Mouse (Mus musculus) monocyte, adult 5-6 weeks (primary cell): Measurements from ENCODE around the gene Ccdc60. TPM values are rescaled to one million over a fixed set of nuclear protein-coding genes. Genes with fewer than 3 reads are reported as not detected.

Source experiments
- ATAC-seq: fragments of 153-309, 156-312 bp; replicated peaks from 2 replicates; pipeline ENCODE4 v1.8.0; 2017; ENCODE audit warnings: mild to moderate bottlenecking; ENCODE audit not compliant: low TSS enrichment, insufficient number of reproducible peaks, severe bottlenecking, poor library complexity, low FRiP score
- total RNA-seq: library from RNA; stranded (forward); fragments of 200-1000, 200-491, 200-594 nt; gene quantifications from 3 replicates; pipeline ENCODE4 v1.2.3, GENCODE M21; 2017

Gene Ccdc60
- total RNA-seq, 1 experiment from 2014 or later: 0.29 TPM

DNA sequence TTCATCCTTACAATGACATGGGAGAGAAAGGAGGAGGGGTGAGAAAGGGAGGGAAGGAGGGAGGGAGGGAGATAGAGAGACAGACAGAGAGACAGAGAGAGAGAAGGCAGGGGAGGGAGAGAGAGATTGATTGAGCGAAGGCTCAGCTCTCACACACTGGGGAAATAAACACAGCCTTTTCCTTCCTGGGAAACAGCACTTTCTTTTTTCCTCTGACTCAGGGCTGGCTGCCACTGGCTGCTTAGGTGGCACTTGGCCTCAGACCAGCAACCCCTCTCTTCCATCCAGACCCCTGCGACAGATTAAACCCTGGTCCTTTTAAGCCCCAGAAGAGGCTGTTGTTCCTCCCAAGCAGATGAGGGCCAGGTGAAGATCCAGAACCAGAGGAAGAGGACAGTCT, 14.0 kb downstream of the Ccdc60 start:
- ATAC-seq: no peak

DNA sequence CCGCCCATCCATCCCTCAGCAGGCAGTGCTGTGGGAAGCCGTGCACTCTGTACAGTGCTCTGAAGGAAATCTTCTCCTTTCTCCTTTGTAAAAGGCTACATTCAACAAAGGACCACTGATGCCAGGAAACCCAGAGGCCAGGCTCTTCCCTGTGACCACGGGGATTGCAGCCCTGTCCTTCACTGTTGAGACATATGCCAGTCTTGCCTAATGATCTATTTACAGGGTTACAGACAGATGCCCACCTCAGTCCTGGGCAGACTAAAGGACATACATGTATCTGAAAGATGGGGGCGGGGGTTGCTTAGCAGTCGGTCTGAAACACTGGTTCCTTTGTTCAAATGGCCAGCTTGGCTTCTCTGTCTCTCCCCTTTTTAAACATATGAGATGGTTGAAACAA, 14.4 kb downstream of the Ccdc60 start:
- ATAC-seq: no peak

DNA sequence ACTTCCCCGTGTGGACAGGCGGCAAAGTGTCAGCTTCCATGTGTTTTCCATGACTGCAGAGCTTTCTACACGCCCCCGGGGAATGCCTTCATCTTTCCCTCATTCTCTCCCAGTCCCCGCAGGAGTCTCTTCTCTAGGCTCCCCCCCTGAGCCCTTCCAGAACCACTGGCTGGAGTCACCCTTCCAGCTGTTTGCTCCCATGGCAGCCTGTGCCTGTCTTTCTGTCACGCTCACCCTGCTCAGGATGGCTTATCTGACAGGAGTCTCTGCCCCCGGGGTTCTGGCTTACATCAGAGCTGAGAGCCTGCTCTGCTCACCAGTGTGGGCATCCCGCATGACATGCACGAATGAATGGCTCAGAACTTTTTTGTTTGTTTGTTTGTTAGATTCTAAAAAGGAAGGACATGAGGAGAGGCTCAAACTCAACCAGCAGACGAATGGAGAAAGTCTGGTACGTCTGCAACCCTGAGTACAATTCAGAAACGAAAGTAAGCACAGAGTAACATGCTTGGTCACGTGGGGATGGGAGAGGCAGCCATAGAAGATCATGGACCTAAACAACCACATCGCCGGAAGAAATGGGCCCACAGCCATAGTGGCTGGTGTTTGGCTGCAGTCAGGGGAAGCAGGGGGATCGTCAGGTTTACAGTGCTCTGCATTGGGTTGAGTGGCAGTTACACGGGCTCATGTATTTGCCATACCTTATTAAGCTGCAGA, 17.1 kb downstream of the Ccdc60 start:
- no peak for ATAC-seq

DNA sequence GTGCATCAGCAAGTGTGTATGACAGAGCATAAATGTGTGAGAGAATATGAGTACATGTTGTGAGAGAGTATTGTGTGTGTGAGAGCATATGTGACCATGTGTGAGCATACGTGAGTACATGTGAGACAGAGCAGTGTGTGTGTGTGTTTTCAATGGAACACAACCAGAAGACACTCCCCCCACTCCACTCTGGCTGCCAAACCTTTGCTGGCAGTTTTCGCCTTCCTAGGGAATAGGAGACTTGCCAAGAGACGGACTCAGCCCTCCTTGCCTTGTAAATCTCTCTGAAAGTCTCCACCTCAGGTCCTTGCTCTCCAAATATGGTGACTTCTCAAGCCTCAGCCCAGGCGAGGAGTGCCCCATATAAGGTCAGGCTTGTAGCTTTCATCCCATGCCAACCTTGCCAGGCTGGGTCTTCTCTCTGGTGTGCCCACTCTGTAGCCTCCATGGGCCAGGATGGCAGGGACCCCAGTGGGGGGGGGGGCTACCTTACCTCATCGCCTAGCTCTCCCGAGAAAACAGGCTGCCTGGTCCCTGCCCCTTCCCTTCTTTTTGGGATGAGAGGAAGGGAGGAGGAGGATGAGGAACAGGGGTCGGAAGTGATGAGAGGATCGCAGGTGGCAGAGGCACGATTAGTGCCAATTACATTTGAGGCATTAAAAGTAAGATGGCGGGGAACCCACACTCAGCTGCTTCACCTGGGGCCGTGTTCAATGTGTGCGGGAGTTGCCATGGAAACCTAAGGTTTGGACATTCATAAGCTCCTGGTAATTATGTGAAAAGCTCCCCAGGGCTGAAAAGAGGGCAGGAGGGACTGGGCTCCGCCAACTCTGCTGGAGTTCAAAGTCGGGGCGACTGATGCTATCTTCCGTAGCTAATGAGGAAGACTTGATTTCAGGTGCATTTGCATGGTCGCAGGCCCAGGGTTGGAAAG, 19.3 kb downstream of the Ccdc60 start:
- ATAC-seq: no peak

DNA sequence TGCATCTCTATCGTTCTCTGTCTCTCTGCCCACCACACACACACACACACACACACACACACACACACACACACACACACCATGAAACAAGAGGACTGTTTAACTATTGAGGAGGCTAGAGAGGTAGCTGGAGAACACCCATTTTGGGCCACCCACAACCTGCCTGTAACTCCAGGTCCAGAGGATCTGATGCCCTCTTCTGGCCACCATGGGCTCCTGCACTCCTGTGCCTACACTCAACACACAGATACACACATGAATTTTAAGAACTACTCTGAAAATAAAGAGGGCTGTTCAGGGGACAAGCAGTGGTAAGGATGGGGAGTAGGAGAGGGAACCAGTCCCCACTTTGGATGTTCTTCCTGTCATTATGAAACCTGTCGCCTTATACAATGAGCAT, 26.1 kb downstream of the Ccdc60 start:
- no peak for ATAC-seq

DNA sequence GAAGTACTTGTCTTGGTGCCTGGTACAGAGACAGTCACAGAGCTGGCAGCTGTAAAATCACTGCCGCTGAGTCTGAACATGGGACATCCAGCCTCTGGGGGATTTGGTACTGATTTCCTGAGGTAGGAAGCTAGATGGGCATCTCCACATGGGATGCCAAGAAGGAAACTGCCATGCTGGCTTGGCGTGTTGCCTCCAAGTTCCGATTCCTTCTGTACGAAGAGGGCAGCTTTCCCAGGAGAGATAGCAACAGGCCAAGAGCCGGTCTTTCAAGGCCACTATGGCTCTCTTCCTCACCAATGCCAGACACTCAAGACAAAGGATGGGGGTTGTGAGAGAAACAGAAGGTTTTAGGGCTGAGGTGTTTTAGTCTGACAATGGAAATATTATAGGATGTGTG, 26.8 kb downstream of the Ccdc60 start:
- ATAC-seq: no peak

DNA sequence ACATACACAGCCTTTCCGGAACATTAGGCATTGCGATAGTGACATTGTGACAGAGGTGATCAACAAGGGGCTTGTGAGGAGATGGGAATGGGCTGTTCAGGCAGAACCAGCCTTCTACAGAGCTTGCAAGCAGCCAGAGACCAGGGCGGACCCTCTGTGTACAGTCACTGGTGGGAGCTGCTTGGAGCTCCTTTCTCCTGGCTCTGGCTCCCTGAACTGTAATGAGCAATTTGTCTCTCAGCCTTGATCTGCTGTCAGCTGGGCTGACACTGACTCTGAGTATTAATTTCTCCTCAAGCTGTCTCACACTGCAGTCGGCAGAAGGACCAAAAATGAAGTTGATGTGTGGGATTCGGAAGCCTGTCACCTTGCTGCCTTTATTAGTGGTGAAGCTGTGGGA, 28.4 kb downstream of the Ccdc60 start:
- ATAC-seq: no peak

DNA sequence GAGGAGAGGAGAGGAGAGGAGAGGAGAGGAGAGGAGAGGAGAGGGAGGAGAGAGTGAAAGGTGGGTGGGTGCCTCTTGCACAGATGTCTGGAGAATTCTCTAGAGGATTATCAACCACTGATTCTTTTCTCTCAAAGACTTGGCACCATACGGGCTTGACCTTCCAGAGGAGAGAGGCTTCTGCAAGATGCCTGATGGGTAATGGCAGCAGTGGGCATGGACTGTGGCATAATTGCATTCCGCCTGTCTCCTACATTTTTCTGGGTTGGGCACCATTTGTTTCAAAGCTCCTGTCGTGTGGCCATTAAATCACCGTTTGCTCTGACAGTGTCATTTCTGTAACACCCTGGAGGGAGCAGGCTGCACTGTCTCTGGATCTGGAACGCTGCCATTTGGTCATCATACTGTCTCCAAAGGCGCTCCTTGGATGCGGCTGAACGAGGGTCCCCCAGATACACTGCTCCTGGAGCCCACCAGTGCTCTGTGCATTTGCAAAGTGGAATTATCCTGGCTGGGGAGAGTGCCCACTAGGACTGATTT, 30.4 kb downstream of the Ccdc60 start:
- no peak for ATAC-seq

DNA sequence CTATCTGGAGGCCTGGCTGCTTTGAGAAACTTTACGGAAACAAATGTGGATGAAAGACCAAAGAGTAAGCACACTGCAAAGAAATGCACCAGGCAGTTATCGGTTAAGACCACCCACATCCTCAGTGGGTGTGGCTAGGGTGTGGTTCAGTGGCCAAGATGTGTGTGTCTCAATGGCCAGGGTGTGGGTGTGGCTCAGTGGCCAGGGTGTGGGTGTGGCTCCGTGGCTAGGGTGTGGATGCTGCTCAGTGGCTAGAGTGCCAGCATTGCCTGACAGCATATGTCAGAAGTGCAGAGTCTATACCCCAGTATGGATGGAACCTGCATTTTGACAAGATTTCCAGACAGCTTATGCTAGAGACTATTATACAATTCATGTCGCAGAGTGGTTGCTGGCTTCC, 34.9 kb downstream of the Ccdc60 start:
- ATAC-seq: no peak

DNA sequence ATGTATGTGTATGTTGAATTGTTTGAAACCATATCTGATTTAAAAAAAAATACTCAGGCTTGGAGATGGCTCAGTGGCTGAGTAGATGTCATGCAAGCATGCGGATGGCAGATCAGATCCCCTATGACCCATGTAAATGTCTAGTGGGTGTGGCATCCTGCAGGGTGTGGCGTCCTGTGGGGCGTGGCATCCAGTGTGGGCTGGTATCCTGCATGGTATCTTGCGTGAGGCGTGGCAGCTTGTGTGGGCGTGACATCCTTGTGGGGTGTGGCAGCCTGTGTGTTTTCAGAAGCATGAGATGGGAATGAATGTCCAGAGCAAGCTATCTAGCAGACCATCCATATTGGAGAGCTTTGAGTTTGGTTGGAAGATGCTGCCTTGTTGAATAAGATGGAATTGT, 36.6 kb downstream of the Ccdc60 start:
- no peak for ATAC-seq

DNA sequence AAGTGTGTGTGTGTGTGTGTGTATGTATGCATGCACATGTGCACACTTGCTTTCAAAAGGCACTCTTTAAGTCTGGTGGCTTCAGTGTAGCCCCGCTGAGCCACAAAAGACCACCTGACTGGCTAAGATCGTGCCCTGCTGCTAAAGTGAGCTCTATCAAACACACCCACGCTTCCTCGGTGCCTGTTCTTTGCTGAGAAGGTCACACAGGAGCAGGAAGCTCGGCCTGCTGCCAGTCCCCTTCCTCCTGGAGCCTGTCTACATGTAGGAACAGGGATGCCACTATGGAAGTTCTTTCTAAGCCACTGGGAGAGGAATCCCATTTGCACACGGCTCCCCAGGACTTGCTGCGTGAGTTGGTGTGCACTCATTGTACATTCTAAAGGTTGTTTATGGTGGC, 42.1 kb downstream of the Ccdc60 start:
- no peak for ATAC-seq

DNA sequence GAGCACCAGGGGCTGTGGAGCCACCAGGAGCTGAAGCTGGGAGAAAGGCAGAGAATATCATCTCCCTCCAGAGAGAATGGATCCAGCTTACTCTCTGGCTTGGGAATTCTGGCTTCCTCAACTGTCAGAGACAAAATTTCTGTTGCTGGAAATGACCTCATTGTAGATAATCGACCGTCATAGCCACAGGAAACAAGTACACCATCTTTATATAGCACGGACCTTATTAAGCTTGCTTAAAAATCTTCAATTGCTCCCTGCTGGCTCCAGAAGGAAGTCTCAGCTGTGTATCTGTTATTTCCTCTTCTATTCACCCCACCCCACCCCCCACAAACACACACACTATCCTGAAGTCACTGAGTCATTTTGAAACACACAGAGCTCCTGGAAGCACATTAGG, 44.3 kb downstream of the Ccdc60 start:
- ATAC-seq: no peak

DNA sequence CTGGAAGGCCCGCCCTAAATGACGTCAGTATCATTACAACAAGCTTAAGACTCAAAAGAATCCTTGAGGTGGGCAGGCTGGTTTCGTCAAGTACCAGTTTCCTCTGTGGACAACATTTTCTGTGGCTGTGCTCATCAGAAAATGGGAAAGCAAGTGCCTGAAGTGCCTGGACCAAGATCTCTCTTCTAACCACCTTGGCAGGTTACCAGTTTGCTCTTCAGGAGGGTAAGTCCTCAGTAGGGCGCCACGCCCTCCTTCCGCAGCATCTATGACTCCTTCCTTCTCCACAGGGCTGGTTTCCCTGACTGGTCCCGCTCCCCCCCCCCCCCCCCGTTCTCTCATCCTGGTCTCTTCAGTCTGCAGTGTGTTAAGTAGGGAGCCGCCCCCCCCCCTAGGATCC, 45.2 kb downstream of the Ccdc60 start:
- ATAC-seq: no peak

DNA sequence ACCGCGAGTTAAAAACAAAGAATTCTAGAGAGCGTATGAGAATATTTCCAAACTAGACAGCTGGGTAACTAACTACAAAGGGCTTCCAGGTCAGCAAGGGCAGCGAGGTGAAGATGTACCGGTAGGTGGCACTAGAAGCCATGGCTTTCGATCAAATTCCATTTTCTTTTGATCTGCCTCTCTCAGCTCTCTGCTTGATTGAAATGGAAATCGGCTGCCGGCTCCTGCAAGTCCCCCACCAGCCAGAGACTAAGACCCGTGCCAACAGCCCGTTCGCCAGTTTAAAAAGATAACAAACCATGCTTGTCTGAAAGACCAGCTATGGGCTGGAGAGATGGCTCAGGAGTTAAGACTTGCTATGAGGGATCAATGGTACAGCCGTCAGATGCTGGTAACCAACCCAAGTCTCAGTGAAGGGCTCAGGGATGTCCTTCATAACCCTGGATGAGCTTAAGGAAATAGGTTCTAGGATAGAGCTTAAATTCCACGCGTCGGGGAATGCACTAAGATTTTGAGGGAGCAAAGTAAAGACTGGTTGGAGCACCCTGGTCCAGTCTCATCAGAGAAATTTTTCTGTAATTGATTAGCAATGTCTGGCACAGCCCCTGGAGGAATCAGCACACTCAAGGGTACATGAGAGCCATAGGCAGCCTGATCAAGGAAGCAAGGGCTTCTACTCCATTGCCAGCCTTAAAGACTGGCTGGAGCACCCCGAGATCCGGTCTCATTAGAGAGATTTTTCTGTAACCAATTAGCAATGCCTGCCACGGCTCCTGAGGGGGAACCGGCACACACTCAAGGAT, 56.7 kb downstream of the Ccdc60 start:
- ATAC-seq: no peak

DNA sequence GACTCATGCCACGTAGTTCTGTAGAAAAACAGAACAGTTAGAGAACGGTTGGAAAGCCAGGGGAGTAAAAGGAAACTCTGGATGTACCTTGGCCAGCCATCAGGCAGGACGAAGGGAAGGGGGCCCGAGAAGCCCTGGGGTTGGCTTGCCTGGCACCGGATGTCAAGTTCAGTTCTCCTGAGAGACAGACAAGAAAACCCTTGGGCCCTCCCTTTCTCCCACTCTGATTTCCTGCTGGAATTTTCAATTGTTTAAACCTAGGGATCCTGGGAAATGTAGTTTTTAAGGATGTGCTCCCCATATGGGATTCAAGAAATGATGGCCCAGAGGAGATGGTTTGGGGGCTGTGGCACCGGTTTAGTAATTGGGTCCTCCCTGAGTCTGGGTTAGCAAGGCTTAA, 60.4 kb downstream of the Ccdc60 start:
- ATAC-seq: no peak

DNA sequence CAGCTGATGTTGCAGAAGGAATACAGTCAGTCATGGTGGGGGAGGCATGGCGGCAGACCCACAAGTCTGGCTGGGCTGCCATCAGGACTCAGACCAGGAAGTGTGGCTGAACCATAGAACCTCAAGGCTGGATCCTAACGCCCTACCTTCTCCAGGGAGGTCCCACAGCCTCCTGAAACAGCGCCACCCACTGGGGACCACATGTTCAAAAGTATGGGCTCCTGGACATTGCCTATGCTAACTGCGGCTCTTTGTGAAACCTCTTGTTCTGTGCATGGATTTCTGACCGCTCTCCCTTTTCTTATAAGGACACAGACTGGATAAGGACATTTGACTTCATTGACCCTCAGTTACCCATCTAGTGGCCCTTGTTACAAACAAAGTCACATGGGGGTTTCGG, 64.8 kb downstream of the Ccdc60 start:
- no peak for ATAC-seq

DNA sequence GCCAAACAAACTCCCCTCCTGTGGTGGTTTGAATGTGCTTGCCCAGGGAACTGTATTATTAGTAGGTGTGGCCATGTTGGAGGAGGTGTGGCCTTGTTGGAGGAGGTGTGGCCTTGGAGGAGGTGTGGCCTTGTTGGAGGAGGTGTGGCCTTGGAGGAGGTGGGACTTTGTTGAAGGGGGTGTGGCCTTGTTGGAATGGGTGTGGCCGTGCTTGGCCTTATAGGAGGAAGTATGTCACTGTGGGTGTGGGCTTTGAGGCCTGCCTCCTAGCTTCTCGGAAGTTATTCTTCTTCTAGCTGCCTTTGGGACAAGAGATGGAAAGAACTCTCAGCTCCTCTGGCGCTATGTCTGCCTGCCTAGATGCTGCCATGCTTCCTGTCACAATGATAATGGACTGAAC, 66.9 kb downstream of the Ccdc60 start:
- ATAC-seq: no peak

DNA sequence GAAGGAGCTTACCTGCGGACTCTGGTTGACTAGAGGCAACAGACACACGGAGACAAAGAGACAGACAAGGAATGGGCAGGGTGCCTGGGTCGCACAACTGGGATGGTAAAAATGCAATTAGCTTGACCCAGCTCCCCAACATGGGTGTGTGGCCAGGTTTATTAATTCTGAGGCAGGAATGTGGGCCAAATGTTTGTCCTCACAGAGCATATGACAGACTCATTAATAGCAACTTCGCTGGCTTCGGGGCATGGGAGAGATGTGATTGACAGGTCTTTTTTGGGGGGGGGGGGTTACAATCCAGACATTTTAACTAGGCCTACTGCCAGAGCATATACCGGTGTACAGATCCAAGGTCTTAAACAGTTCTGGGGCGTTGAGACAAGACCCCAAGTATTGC, 69.5 kb downstream of the Ccdc60 start:
- no peak for ATAC-seq

DNA sequence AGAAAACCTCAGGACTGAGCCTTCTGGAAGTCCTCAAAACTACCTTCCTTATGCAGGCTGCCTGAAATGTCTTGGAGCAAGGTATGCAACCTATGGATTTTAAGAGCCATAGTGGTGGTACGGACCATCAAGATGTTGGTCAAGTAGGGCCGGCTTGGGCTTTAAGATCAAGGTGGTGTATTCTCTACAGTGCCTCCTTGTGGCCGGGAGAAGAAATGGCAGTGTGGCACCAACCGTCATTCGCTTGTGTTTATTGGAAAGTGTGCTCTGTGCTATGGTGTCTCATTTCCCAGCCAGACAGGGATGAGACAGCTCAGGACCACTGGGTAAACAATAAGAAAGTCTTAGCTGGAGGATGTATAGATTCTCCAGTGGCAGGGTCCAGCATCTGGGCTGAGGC, 76.1 kb downstream of the Ccdc60 start:
- no peak for ATAC-seq
